Mouse (Mus musculus) adrenal gland (tissue): ENCODE measurements around the gene Rnf128.

Experiments
- intact Hi-C: fragments of 180-260 bp; cut with DNase I; formaldehyde crosslinking; loops from one replicate; pipeline ENCODE4 v1.15.1; 2025

Rnf128 gene

GRCm38 (mm10) chrX:139614761-139615160 is 51.6 kb downstream of the Rnf128 start:
- intact Hi-C loops: no loop called here

GRCm38 (mm10) chrX:139622071-139622470 is 59.0 kb downstream of the Rnf128 start:
- intact Hi-C loops: no loop called here

DNA sequence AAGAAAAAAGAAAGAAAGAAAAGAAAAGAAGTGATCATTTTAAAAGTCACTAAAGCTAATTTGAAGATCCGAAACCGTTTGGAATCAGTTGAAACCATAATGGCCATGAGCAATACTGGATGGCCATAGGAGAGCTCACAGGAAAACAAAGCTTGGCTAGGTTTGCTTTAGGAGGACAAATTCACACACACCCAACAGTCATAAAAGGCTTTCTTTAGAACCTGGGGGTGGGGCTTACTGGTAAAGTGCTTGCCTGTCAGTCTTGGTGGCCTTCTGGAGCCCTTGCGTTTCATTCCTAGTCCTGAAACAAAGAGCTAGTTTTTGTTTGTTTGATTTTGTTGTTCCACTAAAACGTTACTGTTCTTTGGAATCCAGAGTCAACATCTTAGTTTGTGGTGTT is 71.6 kb downstream of the Rnf128 start:
- intact Hi-C loops: no loop called here

DNA sequence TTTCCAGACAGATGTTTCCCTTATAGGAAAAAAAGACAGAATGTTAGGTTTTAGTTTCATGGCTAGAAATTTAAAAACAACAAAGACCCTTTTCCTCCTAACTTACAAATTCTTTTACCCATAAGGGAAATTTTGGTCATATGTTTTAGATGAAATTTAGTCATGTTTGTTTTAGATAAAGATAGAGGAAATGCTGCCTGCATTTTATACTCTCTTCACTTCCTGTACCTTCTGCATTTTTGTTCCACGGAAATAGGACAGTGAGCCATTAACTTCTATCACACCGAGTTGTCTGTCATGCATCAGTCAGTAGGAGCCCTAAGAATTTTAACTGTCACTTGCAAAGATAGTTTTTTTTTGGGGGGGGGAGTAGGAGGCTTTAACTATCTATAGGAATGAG is 76.6 kb downstream of the Rnf128 start:
- intact Hi-C loops: no loop called here

GRCm38 (mm10) chrX:139640418-139640817 is 77.3 kb downstream of the Rnf128 start:
- intact Hi-C loops: no loop called here

GRCm38 (mm10) chrX:139652226-139652625 is 89.1 kb downstream of the Rnf128 start:
- intact Hi-C loops: no loop called here

DNA sequence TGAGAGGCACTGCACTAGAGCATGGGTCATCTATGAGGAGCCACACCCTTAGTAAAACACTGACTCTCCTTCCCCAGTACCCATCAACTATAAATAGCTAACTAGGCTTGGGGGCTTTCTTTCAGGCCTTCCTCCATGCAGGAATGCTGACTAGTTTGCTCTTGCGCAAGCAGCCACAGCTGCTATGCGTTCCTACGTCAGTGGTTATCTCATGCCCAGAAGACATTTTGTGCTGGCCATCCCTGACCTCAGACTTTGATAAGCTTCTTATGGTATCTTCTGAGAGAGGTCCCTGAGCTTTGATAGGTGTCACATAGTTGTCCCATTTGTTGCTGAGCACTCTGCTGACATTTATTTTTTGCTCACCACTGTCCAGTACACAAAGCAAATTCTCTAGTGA is 90.2 kb downstream of the Rnf128 start:
- intact Hi-C loops: no loop called here

DNA sequence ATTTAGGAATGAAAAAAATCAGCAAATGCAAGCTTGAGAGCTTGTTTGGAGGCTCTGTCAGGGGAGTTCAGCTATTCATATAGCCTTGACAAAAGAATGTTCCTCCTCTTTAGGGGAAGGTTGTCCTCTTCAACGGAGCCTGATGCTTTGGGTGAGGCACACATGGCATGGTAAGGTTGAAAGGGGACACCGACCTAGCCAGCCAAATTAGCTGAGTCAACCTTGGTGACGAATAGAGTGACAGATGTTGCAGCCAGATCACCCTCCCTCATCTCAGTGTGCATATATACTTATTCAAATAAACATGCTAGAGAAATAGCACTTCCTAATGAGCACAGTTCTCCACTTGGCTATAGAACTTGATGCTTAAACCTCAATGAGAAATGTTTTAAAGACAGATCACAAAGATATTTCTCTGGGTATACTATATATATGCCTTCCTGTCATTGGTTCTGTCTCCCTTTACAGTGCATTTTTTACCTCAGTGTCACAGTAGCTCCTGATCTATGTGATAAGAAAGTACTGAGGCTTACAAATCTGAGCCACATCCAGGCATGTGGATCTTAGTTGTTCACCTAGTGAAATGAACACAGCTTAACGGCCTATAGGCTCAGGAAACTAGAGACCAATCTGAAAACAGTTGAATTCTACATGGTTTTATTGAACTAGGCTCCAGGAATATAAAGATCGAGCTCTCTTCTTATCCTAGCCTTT is 91.4 kb downstream of the Rnf128 start:
- intact Hi-C loops: no loop called here

- intact Hi-C loops: loop anchor here (10.0 kb wide), 1 partner anchor 247 kb away; no protein-coding TSS in a partner anchor
These were observed 99.0 kb downstream of the Rnf128 start for GRCm38 (mm10) chrX:139662111-139662510.

DNA sequence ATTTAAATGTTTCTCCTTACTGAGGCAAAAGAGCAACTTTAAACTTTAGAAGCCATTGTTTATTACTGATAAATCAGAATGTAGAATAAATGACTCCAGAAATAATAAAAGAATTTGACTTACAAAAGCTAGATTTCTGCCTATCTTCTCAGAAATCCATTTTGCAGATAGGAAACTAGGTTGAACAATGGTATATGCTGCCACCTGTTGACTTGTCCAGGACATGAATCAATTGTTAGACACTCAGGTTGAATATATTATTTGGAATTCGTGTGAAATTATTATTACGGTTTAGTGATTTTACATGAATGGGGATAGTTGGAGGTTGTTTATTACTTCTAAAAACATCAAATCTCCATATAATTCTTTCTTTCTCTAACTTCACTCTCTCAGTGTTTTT is 102.7 kb downstream of the Rnf128 start:
- intact Hi-C loops: loop anchor here (10.0 kb wide), 1 partner anchor 251 kb away; no protein-coding TSS in a partner anchor

- intact Hi-C loops: no loop called here
These were observed 121.3 kb downstream of the Rnf128 start for GRCm38 (mm10) chrX:139684410-139684774.

DNA sequence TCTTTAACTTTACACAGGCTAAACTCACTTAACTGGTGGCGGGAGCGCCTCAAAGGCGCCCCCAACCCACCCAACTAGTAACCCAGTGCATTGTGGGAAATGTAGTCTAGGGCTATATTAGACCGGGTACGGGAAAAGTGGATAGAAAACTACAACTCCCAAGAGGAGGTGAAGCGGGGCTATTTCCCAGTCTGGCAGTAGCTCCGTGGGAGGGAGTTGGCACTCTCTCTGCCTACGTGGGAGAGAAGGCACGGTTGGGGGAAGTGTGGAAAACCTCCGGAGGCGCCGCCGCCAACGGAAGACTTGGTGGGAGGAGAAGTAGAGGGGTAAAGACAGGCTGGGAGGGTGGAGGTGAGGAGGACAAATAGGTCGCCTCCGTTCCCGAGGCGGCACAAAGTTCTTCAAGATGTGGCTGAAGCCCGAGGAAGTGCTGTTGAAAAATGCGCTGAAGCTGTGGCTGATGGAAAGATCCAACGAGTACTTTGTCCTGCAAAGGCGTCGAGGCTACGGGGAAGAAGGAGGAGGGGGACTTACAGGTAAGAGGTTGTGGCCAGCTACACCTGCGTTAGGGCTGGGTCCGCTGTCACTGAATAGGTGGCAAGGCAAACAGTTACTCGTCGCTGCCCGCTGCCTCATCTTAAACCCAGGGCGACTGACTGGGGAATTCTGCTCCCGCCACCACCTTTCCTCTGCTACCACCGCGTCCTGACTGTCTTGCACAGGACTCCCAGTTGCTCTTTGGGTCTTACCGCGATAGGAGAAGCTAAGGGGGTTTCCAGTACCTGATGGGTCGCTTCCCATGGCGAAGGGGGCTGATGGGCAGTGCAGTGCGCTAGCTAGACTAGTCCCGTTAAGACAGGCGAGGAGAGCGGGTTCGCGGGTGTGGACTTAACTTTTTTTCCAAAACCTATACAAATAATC is 121.9 kb downstream of the Rnf128 start, which contains the start of gene Tbc1d8b:
Tbc1d8b (plus strand) TSS at position 222 of the 921 bp plus-strand sequence.
- intact Hi-C loops: no loop called here

DNA sequence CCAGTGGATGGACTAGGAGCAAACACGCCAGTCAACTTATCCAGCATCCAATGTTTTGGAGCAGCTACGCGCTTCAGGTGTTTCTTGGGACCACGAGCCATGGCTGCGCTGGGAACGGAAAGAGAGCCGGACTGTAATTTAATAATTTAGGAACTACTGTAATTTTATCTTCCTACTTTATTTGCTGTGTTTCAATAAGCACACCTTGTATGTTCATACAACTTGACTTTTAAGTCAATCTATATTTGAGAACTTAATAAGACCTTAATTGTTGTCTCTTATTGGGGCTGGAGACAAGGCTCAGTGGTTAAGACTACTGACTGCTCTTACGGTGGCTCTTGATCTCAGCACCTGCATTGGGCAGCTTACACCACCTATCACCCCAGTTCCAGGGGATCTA is 151.3 kb downstream of the Rnf128 start, which contains the start of gene Gm15013:
Gm15013 (minus strand) TSS at position 101 of the 400 bp plus-strand sequence.
- intact Hi-C loops: no loop called here

GRCm38 (mm10) chrX:139722350-139722749 is 159.2 kb downstream of the Rnf128 start:
- intact Hi-C loops: no loop called here
